Comparison of ENCODE assay signal across 16 mouse cellular contexts in the genomic region with DNA sequence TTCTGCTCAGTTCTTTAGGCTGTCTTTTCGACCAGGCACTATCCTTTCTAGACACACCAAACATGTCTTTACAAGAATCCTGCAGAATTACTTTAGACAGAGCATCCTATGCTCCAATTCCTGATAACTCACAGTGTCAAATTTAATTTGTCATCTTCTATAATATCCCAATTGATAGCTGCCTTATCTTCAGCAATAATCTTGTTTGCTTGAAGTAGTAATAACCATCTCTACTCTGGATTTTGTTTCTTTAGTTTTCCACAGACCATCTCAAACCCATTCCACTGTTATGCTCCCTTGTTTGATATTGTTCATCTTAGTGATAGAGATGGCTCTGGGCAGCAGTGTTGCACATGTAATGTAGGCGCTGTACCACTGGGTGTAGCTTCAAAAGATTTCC.
"Had no signal": no experiment of that assay in that cellular context is flagged by ENCODE, and none has a peak within 500 bp of the region (broad histone marks: within the 10 kb centered on the region; RNA-seq: fewer than 3 reads in every experiment).

No protein-coding gene starts in this region.

- DNase-seq: right cerebral cortex, adult 18-20 months; right cerebral cortex, postnatal 14 days; right cerebral cortex, postnatal 25 days; right cerebral cortex, postnatal 4 days; spleen, adult 18-20 months; thymus, adult 18-20 months; thymus, adult 2 months; thymus, postnatal 14 days; thymus, postnatal 25 days; thymus, postnatal 36 days; thymus, postnatal 4 days had no signal

- H3K9ac ChIP-seq: neural tube, embryonic 12.5 days; neural tube, embryonic 13.5 days; neural tube, embryonic 15.5 days; stomach, embryonic 15.5 days had no signal

- H3K4me3 ChIP-seq: neural tube, embryonic 12.5 days; neural tube, embryonic 13.5 days; neural tube, embryonic 15.5 days; stomach, embryonic 15.5 days had no signal

- H3K4me1 ChIP-seq: neural tube, embryonic 12.5 days; neural tube, embryonic 13.5 days; neural tube, embryonic 15.5 days; stomach, embryonic 15.5 days had no signal

- H3K4me2 ChIP-seq: neural tube, embryonic 12.5 days; neural tube, embryonic 13.5 days; neural tube, embryonic 15.5 days; stomach, embryonic 15.5 days had no signal

- H3K36me3 ChIP-seq: neural tube, embryonic 12.5 days; neural tube, embryonic 13.5 days; neural tube, embryonic 15.5 days; stomach, embryonic 15.5 days had no signal

- H3K27me3 ChIP-seq: neural tube, embryonic 12.5 days; neural tube, embryonic 13.5 days; neural tube, embryonic 15.5 days; stomach, embryonic 15.5 days had no signal

- H3K9me3 ChIP-seq: neural tube, embryonic 12.5 days; neural tube, embryonic 13.5 days; neural tube, embryonic 15.5 days; stomach, embryonic 15.5 days had no signal

- H3K27ac ChIP-seq: neural tube, embryonic 12.5 days; neural tube, embryonic 13.5 days; neural tube, embryonic 15.5 days; stomach, embryonic 15.5 days; stomach, postnatal 0 days had no signal
